Mouse (Mus musculus) spleen, embryonic (tissue): ENCODE data around the gene Ppp4r4.
"Not testable (repeated sequence)": the region's sequence is repeated elsewhere in the genome, so short reads cannot be mapped to it uniquely, and the experiment has no call there.

Source experiments
- CTCF ChIA-PET: fragments of 350-600 bp; sonication (Branson Sonifier 250); formaldehyde crosslinking; loops from one replicate; lab custom pipeline; 2022; lab: Charles Lee

Gene Ppp4r4

GRCm38 (mm10) chr12:103532649-103533395 is 739 bp downstream of the Ppp4r4 start:
- CTCF ChIA-PET: interaction anchor here (0.6 kb wide), 2 partner anchors 10 to 20 kb away, joined by 3 to 8 read pairs; no protein-coding TSS in a partner anchor

GRCm38 (mm10) chr12:103540429-103540828 is 8.3 kb downstream of the Ppp4r4 start:
- CTCF ChIA-PET: no interaction called here

DNA sequence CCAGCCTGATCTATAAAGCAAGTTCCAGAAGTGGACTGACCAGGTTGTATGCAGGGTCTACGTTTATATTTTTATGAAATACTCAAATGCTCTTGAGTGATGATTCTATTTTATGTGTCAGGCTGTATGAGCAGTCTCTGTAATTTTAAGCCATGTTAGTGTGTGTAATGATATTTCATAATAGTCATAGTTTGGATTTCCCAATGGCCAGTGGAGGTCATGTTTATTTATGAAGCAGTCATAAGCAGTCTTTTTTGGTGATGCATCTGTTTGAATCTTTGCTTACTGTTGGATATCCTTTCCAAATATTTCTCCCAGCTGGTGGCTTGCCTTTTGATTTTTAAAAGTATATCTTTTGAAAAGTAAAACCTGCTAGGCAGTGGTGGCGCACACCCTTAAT is 11.3 kb downstream of the Ppp4r4 start:
- CTCF ChIA-PET: interaction anchor here (0.7 kb wide), 1 partner anchor 10 kb away, joined by 8 read pairs; no protein-coding TSS in a partner anchor

GRCm38 (mm10) chr12:103544213-103544612 is 12.1 kb downstream of the Ppp4r4 start:
- CTCF ChIA-PET: interaction anchor here (0.6 to 0.7 kb wide), 2 partner anchors 10 to 63 kb away, joined by 5 to 6 read pairs; no protein-coding TSS in a partner anchor

- CTCF ChIA-PET: no interaction called here
These were observed 15.4 kb downstream of the Ppp4r4 start for GRCm38 (mm10) chr12:103547438-103547837.

DNA sequence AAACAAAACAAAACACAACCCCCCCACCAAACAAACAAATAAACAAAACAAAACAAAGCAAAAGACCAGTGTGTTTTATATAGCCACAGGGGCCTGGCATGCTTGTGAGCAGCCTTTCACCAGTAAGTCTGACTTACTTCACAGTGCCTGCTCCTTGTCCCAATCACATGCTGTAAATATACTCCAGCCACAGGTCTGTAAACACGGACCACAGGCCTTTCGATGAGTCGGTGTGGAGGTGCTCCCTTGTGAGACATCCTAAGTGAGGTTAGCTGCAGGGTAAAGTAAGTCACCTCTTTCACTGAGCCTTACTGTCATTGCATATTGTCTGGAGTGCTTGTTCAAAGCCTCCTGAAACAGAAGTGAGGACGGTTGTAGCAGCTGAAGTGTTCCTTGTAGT is 16.4 kb downstream of the Ppp4r4 start:
- CTCF ChIA-PET: no interaction called here

GRCm38 (mm10) chr12:103550047-103550446 is 18.0 kb downstream of the Ppp4r4 start:
- CTCF ChIA-PET: no interaction called here

- CTCF ChIA-PET: no interaction called here
These were observed 19.3 kb downstream of the Ppp4r4 start for GRCm38 (mm10) chr12:103551422-103551821.

GRCm38 (mm10) chr12:103552506-103552905 is 20.4 kb downstream of the Ppp4r4 start:
- CTCF ChIA-PET: interaction anchor here (0.7 kb wide), 1 partner anchor 20 kb away, joined by 3 read pairs; no protein-coding TSS in a partner anchor

DNA sequence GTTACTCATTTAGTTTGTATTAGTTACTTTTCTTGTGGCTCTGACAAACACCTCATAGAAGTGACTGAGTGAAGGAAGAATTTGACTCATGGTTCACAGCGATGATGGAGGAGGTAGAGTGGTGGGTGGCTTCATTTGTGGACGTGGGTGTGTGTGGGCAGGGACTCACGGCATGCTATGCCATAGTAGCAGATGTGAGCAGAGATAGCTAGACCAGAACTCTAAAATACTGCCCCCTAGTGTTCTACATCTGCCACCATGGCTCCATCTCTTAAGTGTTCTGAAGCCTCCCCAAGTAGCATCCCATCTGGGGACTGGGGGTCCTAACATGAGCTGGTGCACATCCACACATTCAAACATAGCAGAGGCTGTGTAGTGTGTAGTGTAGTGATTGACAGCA is 21.4 kb downstream of the Ppp4r4 start:
- CTCF ChIA-PET: interaction anchor here (0.6 kb wide), 1 partner anchor 10 kb away, joined by 5 read pairs; no protein-coding TSS in a partner anchor

GRCm38 (mm10) chr12:103556856-103557255 is 24.8 kb downstream of the Ppp4r4 start:
- CTCF ChIA-PET: no interaction called here

DNA sequence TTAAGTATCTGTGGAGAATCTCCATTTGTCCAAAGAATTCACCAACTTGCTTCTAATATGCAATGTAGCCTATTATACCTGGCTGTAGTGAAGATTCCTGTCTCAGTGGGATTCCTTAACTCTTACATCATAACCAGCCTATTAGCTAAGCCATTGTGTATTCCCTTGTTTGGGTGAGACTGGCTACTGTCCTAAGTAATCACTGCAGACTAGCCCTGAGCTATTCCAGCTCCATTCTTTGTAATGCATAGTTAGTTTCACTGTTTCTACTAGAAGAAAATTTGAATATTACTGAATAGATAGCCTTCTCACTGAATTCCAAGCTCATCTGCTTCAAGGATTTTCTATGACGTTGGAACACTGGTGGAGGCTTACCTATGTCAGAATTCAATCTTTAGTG is 32.6 kb downstream of the Ppp4r4 start:
- CTCF ChIA-PET: no interaction called here

GRCm38 (mm10) chr12:103565151-103565550 is 33.1 kb downstream of the Ppp4r4 start:
- CTCF ChIA-PET: no interaction called here

GRCm38 (mm10) chr12:103567129-103567528 is 35.0 kb downstream of the Ppp4r4 start:
- CTCF ChIA-PET: no interaction called here

DNA sequence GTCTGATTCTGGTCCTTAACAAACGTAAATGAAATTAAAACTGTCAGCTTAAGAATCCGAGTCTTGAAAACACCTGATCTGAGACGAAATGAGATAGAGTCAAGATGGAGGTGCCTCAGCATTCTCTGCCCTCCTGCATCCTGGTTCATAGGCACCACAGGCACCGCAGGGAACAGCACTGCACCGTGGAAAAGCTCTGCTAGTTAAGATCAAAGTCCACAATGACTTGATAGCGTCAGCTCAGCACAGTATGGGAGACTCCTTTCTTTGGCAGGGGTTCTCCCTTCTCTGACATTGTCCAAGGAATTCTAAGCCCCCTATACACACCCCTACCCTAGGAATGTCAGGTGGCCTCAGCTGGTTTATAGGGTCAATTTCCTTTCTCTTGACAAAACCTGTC is 37.6 kb downstream of the Ppp4r4 start:
- CTCF ChIA-PET: no interaction called here

DNA sequence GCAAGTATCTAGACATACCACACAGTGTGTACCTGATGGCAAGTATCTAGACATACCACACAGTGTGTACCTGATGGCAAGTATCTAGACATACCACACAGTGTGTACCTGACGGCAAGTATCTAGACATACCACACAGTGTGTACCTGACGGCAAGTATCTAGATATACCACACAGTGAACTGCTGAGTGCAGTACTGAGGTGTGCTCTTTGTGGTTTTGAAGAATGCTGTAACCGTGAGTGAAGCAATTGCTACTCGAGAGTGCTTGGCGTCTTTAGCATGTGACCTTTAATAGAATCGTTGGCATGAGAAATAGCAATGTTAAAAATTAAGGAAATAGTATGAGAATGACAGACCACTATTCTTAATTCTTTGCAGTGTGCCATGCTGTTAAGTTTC is 46.1 kb downstream of the Ppp4r4 start:
- CTCF ChIA-PET: not testable (repeated sequence)

DNA sequence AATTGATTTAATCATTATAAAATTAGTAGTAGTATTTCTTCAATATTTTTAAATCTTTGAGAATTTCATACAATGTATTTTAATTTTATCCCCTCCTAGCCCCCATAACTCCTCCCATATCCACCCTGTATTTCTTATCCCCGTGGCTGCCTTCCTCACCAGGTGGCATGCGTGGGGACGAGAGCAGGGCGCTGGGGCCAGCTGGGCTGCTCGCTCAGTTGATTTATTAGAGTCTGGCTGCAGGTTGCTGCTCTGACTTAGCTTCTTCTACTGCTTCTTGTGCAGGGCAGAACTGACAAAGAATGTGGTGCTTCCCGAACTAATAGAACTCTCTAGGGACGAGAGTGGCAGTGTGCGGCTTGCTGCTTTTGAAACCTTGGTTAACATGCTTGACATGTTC is 51.7 kb downstream of the Ppp4r4 start:
- CTCF ChIA-PET: no interaction called here

- CTCF ChIA-PET: no interaction called here
These were observed 66.3 kb downstream of the Ppp4r4 start for GRCm38 (mm10) chr12:103598411-103598810.

- CTCF ChIA-PET: no interaction called here
These were observed 68.3 kb downstream of the Ppp4r4 start for GRCm38 (mm10) chr12:103600364-103600763.

- CTCF ChIA-PET: no interaction called here
These were observed 69.8 kb downstream of the Ppp4r4 start for GRCm38 (mm10) chr12:103601839-103602238.

- CTCF ChIA-PET: no interaction called here
These were observed 83.1 kb downstream of the Ppp4r4 start for GRCm38 (mm10) chr12:103615141-103615540.

DNA sequence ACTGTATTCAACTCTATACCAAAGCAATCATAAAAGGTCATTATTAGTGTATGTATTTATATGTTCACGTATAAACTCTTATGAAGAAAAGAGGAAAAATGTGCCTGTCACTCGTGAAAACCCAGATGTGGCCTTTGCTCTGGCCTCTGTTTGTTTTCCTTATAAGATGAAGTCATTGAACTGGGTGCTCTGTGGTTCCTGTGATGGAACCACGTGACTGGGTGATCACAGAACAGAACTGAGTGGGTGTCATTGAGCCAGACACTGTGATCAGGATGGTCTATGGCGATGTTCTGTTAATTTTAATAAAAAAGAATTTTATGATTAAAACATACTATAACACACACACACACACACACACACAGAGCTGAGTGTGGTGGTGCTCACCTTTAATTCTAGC is 83.7 kb downstream of the Ppp4r4 start:
- CTCF ChIA-PET: no interaction called here

GRCm38 (mm10) chr12:103616860-103617261 is 84.8 kb downstream of the Ppp4r4 start:
- CTCF ChIA-PET: no interaction called here
